Mouse (Mus musculus): Measurements from ENCODE around the gene Plppr4. TPM values are rescaled to one million over a fixed set of nuclear protein-coding genes. Genes with fewer than 3 reads are reported as not detected.

Plppr4 gene
- total RNA-seq, 1 experiment: not detected

GRCm38 (mm10) chr3:117359686-117360521 lies 772 bp downstream of the Plppr4 start:
- no peaks in the 10 kb centered on the region for H3K36me3 ChIP-seq (ENCODE audit: control insufficient read depth, insufficient read depth, low read length, poor library complexity, severe bottlenecking)
- peak overlapping the region; percentile 36 for H3K9ac ChIP-seq (ENCODE audit: insufficient read depth, low read depth, low read length, poor library complexity, severe bottlenecking)
- H3K27ac ChIP-seq (ENCODE audit: insufficient read depth, low read depth, low read length, poor library complexity, severe bottlenecking): no peak overlapping the region
- peak; percentile 27 for DNase-seq (ENCODE audit: low read depth, low spot score)
- H3K4me1 ChIP-seq (ENCODE audit: control insufficient read depth in 2 of 2, insufficient read depth in 2 of 2, low read length in 2 of 2, poor library complexity in 1 of 2): no peaks in the 10 kb centered on the region
- no peak for TF ChIP-seq ZC3H11A (IDR thresholded peaks at IDR 0.05; ENCODE audit: borderline replicate concordance, low read depth, low read length)
- no peak for TF ChIP-seq MAFK (IDR thresholded peaks at IDR 0.05; ENCODE audit: insufficient read depth, low read depth, low read length)
- TF ChIP-seq ZNF384 (IDR thresholded peaks at IDR 0.05; ENCODE audit: low read depth, low read length): no peak
- TF ChIP-seq CHD2 (IDR thresholded peaks at IDR 0.05; ENCODE audit: low read depth, low read length): no peak
- no peak for TF ChIP-seq HCFC1 (IDR thresholded peaks at IDR 0.05; ENCODE audit: borderline replicate concordance, insufficient read depth, low read length)
- H3K4me3 ChIP-seq (ENCODE audit: insufficient read depth in 1 of 2, low read depth in 1 of 2, low read length in 2 of 2, poor library complexity in 1 of 2, severe bottlenecking in 1 of 2): peak overlapping the region; percentile 52 to 69
- in situ Hi-C loops (cut with MboI; ENCODE audit: low sequenced_read_pairs in 2 of 2, unreplicated experiment in 2 of 2): no loop called here
- H3K9me3 ChIP-seq (ENCODE audit: control insufficient read depth, insufficient read depth, low read depth, low read length): no peaks in the 10 kb centered on the region

DNA sequence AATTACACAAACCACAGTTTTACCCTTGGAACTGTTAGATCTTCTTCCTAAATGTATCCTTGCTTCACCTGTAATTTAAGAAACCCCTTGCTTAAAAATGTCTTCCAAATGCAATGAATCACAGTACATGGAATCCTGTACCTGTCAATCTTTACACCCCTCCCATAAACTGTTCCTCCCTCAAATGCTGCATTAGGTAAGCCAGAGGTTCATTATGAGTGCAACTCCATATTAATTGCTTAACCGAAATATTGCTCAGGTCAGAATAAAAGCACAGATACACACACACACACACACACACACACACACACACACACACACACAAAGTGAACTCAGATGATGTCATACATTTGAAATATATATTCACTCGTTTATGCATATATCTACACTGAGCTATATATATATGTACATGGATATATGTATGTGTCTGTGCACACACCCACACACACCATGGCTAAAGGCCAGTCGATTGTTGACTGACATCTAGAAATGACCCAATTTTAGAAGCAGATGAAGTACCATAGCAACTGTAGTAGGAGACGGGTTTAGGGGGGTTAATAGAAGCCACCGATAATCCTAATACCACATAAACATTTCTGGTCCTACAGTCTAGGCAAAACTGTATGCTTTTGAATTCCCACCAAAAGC lies 1.6 kb downstream of the Plppr4 start:
- in situ Hi-C loops (cut with MboI; ENCODE audit: low sequenced_read_pairs in 2 of 2, unreplicated experiment in 2 of 2): no loop called here
- Histone ChIP-seq H3K36me3 (ENCODE audit: control insufficient read depth, insufficient read depth, low read length, poor library complexity, severe bottlenecking) (no peaks in the 10 kb centered on the region), H3K9me3 (ENCODE audit: control insufficient read depth, insufficient read depth, low read depth, low read length) (no peaks in the 10 kb centered on the region), H3K27ac (ENCODE audit: insufficient read depth, low read depth, low read length, poor library complexity, severe bottlenecking) (no peak overlapping the region), H3K9ac (ENCODE audit: insufficient read depth, low read depth, low read length, poor library complexity, severe bottlenecking) (no peak overlapping the region), H3K4me3 (ENCODE audit: insufficient read depth in 1 of 2, low read depth in 1 of 2, low read length in 2 of 2, poor library complexity in 1 of 2, severe bottlenecking in 1 of 2) (no peak overlapping the region), H3K4me1 (ENCODE audit: control insufficient read depth in 2 of 2, insufficient read depth in 2 of 2, low read length in 2 of 2, poor library complexity in 1 of 2) (no peaks in the 10 kb centered on the region)
- no peak for DNase-seq (ENCODE audit: low read depth, low spot score)
- no peak for TF ChIP-seq CHD2 (IDR thresholded peaks at IDR 0.05; ENCODE audit: low read depth, low read length)
- TF ChIP-seq ZC3H11A (IDR thresholded peaks at IDR 0.05; ENCODE audit: borderline replicate concordance, low read depth, low read length): no peak

DNA sequence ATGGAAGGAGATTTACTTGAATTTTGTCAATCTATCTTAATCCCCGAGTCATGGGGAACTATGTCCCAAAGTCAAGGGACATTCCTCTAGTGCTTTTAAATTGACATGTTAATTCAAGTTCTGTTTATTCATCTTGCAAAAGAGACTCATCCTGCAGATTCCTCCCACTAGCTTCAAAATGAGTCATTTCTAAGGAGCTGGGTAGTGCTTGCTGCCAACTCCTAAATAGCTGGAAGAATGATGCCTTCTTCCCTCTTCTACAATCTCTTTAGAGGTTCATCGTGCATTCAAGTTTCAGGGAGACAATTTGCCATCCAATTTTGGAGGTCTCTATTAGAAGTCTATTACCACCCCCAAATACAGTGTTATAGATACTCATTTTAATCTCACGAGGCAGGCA lies 3.3 kb downstream of the Plppr4 start:
- H3K4me1 ChIP-seq (ENCODE audit: control insufficient read depth in 2 of 2, insufficient read depth in 2 of 2, low read length in 2 of 2, poor library complexity in 1 of 2): no peaks in the 10 kb centered on the region
- H3K9ac ChIP-seq (ENCODE audit: insufficient read depth, low read depth, low read length, poor library complexity, severe bottlenecking): no peak overlapping the region
- H3K9me3 ChIP-seq (ENCODE audit: control insufficient read depth, insufficient read depth, low read depth, low read length): no peaks in the 10 kb centered on the region
- H3K4me3 ChIP-seq (ENCODE audit: insufficient read depth in 1 of 2, low read depth in 1 of 2, low read length in 2 of 2, poor library complexity in 1 of 2, severe bottlenecking in 1 of 2): no peak overlapping the region
- H3K36me3 ChIP-seq (ENCODE audit: control insufficient read depth, insufficient read depth, low read length, poor library complexity, severe bottlenecking): no peaks in the 10 kb centered on the region
- H3K27ac ChIP-seq (ENCODE audit: insufficient read depth, low read depth, low read length, poor library complexity, severe bottlenecking): no peak overlapping the region
- in situ Hi-C loops (cut with MboI; ENCODE audit: low sequenced_read_pairs in 2 of 2, unreplicated experiment in 2 of 2): no loop called here
- TF ChIP-seq CHD2 (IDR thresholded peaks at IDR 0.05; ENCODE audit: low read depth, low read length) (no peak), ZNF384 (IDR thresholded peaks at IDR 0.05; ENCODE audit: low read depth, low read length) (no peak), ZC3H11A (IDR thresholded peaks at IDR 0.05; ENCODE audit: borderline replicate concordance, low read depth, low read length) (no peak), MAFK (IDR thresholded peaks at IDR 0.05; ENCODE audit: insufficient read depth, low read depth, low read length) (no peak), HCFC1 (IDR thresholded peaks at IDR 0.05; ENCODE audit: borderline replicate concordance, insufficient read depth, low read length) (no peak)
- DNase-seq (ENCODE audit: low read depth, low spot score): no peak

GRCm38 (mm10) chr3:117353940-117354339 lies 6.7 kb downstream of the Plppr4 start:
- in situ Hi-C loops (cut with MboI; ENCODE audit: low sequenced_read_pairs in 2 of 2, unreplicated experiment in 2 of 2): no loop called here

More at GRCm38 (mm10) chr3:117353940-117354339, 6.7 kb downstream of the Plppr4 start:
- TF ChIP-seq ZNF384 (IDR thresholded peaks at IDR 0.05; ENCODE audit: low read depth, low read length) (no peak), ZC3H11A (IDR thresholded peaks at IDR 0.05; ENCODE audit: borderline replicate concordance, low read depth, low read length) (no peak), HCFC1 (IDR thresholded peaks at IDR 0.05; ENCODE audit: borderline replicate concordance, insufficient read depth, low read length) (no peak), CHD2 (IDR thresholded peaks at IDR 0.05; ENCODE audit: low read depth, low read length) (no peak), MAFK (IDR thresholded peaks at IDR 0.05; ENCODE audit: insufficient read depth, low read depth, low read length) (no peak)
- no peaks in the 10 kb centered on the region for H3K9me3 ChIP-seq (ENCODE audit: control insufficient read depth, insufficient read depth, low read depth, low read length)
- no peak overlapping the region for H3K9ac ChIP-seq (ENCODE audit: insufficient read depth, low read depth, low read length, poor library complexity, severe bottlenecking)
- no peaks in the 10 kb centered on the region for H3K4me1 ChIP-seq (ENCODE audit: control insufficient read depth in 2 of 2, insufficient read depth in 2 of 2, low read length in 2 of 2, poor library complexity in 1 of 2)
- H3K4me3 ChIP-seq (ENCODE audit: insufficient read depth in 1 of 2, low read depth in 1 of 2, low read length in 2 of 2, poor library complexity in 1 of 2, severe bottlenecking in 1 of 2): no peak overlapping the region
- no peaks in the 10 kb centered on the region for H3K36me3 ChIP-seq (ENCODE audit: control insufficient read depth, insufficient read depth, low read length, poor library complexity, severe bottlenecking)
- H3K27ac ChIP-seq (ENCODE audit: insufficient read depth, low read depth, low read length, poor library complexity, severe bottlenecking): no peak overlapping the region
- DNase-seq (ENCODE audit: low read depth, low spot score): no peak

Measured in ES-E14 (cell line).